In the genomic region with DNA sequence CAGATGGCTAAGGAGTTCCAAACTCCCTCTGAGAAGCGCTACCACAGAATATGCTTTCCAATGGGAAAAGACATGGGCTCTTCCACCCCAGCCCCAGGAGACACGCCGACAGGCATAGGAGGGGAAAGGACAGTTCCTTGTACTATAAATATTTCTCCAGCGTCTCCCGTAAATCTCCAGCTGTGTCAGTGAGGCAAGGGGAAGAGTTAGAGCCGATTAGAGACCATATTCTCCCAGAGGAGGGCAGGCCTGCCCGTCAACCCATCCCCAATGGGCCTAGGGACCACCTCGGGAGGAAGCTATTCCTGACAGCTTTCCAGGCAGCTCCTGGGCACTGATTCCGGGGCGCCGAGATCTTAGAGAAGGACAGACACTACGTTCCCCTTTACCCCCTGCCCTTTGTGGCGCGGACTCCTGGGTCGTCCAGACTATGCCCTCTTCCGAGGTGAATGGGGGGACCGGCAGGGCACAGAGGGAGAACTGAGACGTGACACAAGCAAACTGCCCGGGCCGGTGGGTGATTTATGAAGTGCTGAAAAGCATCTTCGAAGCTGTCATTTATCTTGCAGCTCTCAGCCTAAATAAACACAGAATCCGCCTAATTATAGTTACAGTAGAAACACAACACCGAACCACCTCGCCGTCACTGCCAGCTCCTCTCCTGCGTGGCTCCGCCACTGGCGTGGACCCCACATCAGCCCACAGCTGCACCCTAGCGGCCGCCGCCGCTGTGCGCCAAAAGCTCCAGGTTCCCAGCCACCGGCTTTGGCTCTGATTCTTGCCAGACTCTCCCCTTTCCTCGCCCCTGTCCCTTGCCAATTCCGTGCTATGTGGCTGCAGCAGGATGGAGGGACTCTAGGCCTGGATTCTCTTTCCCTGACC, we compare ENCODE assay signal across 8 mouse cellular contexts. TPM values are rescaled to one million over a fixed set of nuclear protein-coding genes. Genes with fewer than 3 reads are reported as not detected.
DNase-seq lines count a peak whose midpoint lies in the region; ATAC-seq lines count a peak whose summit lies in the region.

No protein-coding gene starts in this region.

- H3K27ac ChIP-seq in hindbrain, embryonic 11.5 days (ENCODE audit: low read depth, low read length), result no peak overlapping the region
- peak overlapping the region; percentile 26; the same call in 1 of the 2 replicates for H3K27ac ChIP-seq in limb, embryonic 10.5 days
- no peak overlapping the region for H3K27ac ChIP-seq in midbrain, embryonic 12.5 days (replicated peaks)

- ATAC-seq in CD4-positive, CD25-positive, alpha-beta regulatory T cell, adult 4 months, result peak; percentile 47
- ATAC-seq in hindbrain, embryonic 11.5 days (ENCODE audit: low FRiP score), result no peak
- peak; percentile 16; the same call in 1 of the 2 replicates for ATAC-seq in midbrain, embryonic 12.5 days (ENCODE audit: low FRiP score, low read depth)

- H3K9me3 ChIP-seq in hindbrain, embryonic 11.5 days (ENCODE audit: control insufficient read depth, low read length), result no peaks in the 10 kb centered on the region
- H3K9me3 ChIP-seq in limb, embryonic 10.5 days (replicated peaks), result no peaks in the 10 kb centered on the region; the same call in 1 of the 2 replicates
- H3K9me3 ChIP-seq in midbrain, embryonic 12.5 days, result no peaks in the 10 kb centered on the region

- DNase-seq in adrenal gland, postnatal 10 days, result peak; percentile 92
- peak; percentile 81 for DNase-seq in forelimb bud, embryonic 11.5 days (ENCODE audit: low read depth, low spot score)
- DNase-seq in hindbrain, embryonic 11.5 days (ENCODE audit: low spot score), result peak; percentile 83
- DNase-seq in limb, embryonic 10.5 days (ENCODE audit: low spot score), result peak; percentile 86
- DNase-seq in spleen, adult 18-20 months, result peak; percentile 10 to 49
- no peak for DNase-seq in cerebellum, adult 11-12 months

- no peaks in the 10 kb centered on the region for H3K4me1 ChIP-seq in hindbrain, embryonic 11.5 days (replicated peaks; ENCODE audit: control insufficient read depth, insufficient read depth, low read length)
- H3K4me1 ChIP-seq in limb, embryonic 10.5 days, result peaks cover 41% of the 10 kb centered on the region
- H3K4me1 ChIP-seq in midbrain, embryonic 12.5 days, result peaks cover 9% of the 10 kb centered on the region

- WGBS in hindbrain, embryonic 11.5 days, result 8% methylated on average over 36 of the region's 36 CpGs
- 3% methylated on average over 36 of the region's 36 CpGs for WGBS in limb, embryonic 10.5 days
- 10% methylated on average over 36 of the region's 36 CpGs for WGBS in midbrain, embryonic 12.5 days

- peak overlapping the region; percentile 43 for H3K4me2 ChIP-seq in hindbrain, embryonic 11.5 days (replicated peaks; ENCODE audit: low read depth, low read length)
- H3K4me2 ChIP-seq in midbrain, embryonic 12.5 days (replicated peaks), result peak overlapping the region; percentile 49

- no peaks in the 10 kb centered on the region for H3K36me3 ChIP-seq in hindbrain, embryonic 11.5 days (ENCODE audit: control insufficient read depth, insufficient read depth, low read length)
- H3K36me3 ChIP-seq in limb, embryonic 10.5 days, result no peaks in the 10 kb centered on the region
- H3K36me3 ChIP-seq in midbrain, embryonic 12.5 days, result no peaks in the 10 kb centered on the region

- peak overlapping the region; percentile 19 for H3K4me3 ChIP-seq in hindbrain, embryonic 11.5 days (ENCODE audit: low read depth, low read length)
- peak overlapping the region; percentile 33 for H3K4me3 ChIP-seq in limb, embryonic 10.5 days
- peak overlapping the region; percentile 24 for H3K4me3 ChIP-seq in midbrain, embryonic 12.5 days

- no peak overlapping the region for H3K9ac ChIP-seq in hindbrain, embryonic 11.5 days (ENCODE audit: low read depth, low read length)
- H3K9ac ChIP-seq in midbrain, embryonic 12.5 days (replicated peaks), result no peak overlapping the region

- no peaks in the 10 kb centered on the region for H3K27me3 ChIP-seq in hindbrain, embryonic 11.5 days (ENCODE audit: control insufficient read depth, insufficient read depth, low read length)
- H3K27me3 ChIP-seq in limb, embryonic 10.5 days (ENCODE audit: low read depth, poor library complexity, severe bottlenecking), result peaks cover 94% of the 10 kb centered on the region
- peaks cover 55% of the 10 kb centered on the region for H3K27me3 ChIP-seq in midbrain, embryonic 12.5 days

RNA-seq across cellular contexts. Expression of a gene that starts 41.9 kb away (rescaled TPM):
- polyA plus RNA-seq in CD4-positive, CD25-positive, alpha-beta regulatory T cell, adult 4 months (2017; shearing (Covaris generic)), result not detected
- not detected for total RNA-seq in adrenal gland, postnatal 10 days (2021)
- 7.3 and 8.2 TPM in 2 replicates for polyA plus RNA-seq in hindbrain, embryonic 11.5 days (2014; fragmentation: Nextera tagmentation; extraction: Ambion mirVana)
- 0.78 and 0.83 TPM in 2 replicates for polyA plus RNA-seq in limb, embryonic 10.5 days (2016; fragmentation: Nextera tagmentation; extraction: Ambion mirVana)
- not detected in 2 replicates for polyA plus RNA-seq in midbrain, embryonic 12.5 days (2016; fragmentation: Nextera tagmentation; extraction: Ambion mirVana)

RNA-seq across cellular contexts. Expression of a gene that starts 57.0 kb away (rescaled TPM):
- 100 to 1,000 TPM; 652 to 757 TPM for polyA plus RNA-seq in CD4-positive, CD25-positive, alpha-beta regulatory T cell, adult 4 months (2017; shearing (Covaris generic))
- total RNA-seq in adrenal gland, postnatal 10 days (2021), result 1 to 10 TPM; 4.7 to 7.6 TPM
- 0.85 and 1.5 TPM in 2 replicates for polyA plus RNA-seq in hindbrain, embryonic 11.5 days (2014; fragmentation: Nextera tagmentation; extraction: Ambion mirVana)
- polyA plus RNA-seq in limb, embryonic 10.5 days (2016; fragmentation: Nextera tagmentation; extraction: Ambion mirVana), result 0.13 TPM in 1 of 2 replicates, not detected in the other
- 1.7 and 2.0 TPM in 2 replicates for polyA plus RNA-seq in midbrain, embryonic 12.5 days (2016; fragmentation: Nextera tagmentation; extraction: Ambion mirVana)

RNA-seq across cellular contexts. Expression of a gene that starts 57.1 kb away (rescaled TPM):
- under 1 TPM in 1 of 2 experiments, not detected in 1; 0.09 TPM for polyA plus RNA-seq in CD4-positive, CD25-positive, alpha-beta regulatory T cell, adult 4 months (2017; shearing (Covaris generic))
- 10 to 100 TPM; 16.3 to 16.7 TPM for total RNA-seq in adrenal gland, postnatal 10 days (2021)
- polyA plus RNA-seq in hindbrain, embryonic 11.5 days (2014; fragmentation: Nextera tagmentation; extraction: Ambion mirVana), result 64.9 and 67.5 TPM in 2 replicates
- 11.3 and 13.5 TPM in 2 replicates for polyA plus RNA-seq in limb, embryonic 10.5 days (2016; fragmentation: Nextera tagmentation; extraction: Ambion mirVana)
- 0.15 and 0.38 TPM in 2 replicates for polyA plus RNA-seq in midbrain, embryonic 12.5 days (2016; fragmentation: Nextera tagmentation; extraction: Ambion mirVana)

Comparison
In these comparisons a context has a peak if more than half of its experiments do, and no peak if none do; other contexts are left out.
1. RNA of a gene that starts 57.0 kb away (polyA plus RNA-seq): 652 to 757 TPM in CD4-positive, CD25-positive, alpha-beta regulatory T cell, adult 4 months; 1.7 to 2.0 TPM in midbrain, embryonic 12.5 days, 0.85 to 1.5 TPM in hindbrain, embryonic 11.5 days and 0.13 TPM in limb, embryonic 10.5 days; every median in the first group is over 100 times any median in the second.
2. Peak in every context shown above with its lines, with median percentiles within 50 percentile points of each other: H3K4me3 ChIP-seq.